ENCODE assay signal across 27 mouse cellular contexts in genomic region chr6:16870067-16870466, GRCm38 (mm10). TPM values are rescaled to one million over a fixed set of nuclear protein-coding genes. Genes with fewer than 3 reads are reported as not detected.
"Had no signal": no experiment of that assay in that cellular context is flagged by ENCODE, and none has a peak within 500 bp of the region (broad histone marks: within the 10 kb centered on the region; RNA-seq: fewer than 3 reads in every experiment).

No protein-coding gene starts in this region.

- H3K4me3 ChIP-seq: heart, embryonic 10.5 days; heart, embryonic 12.5 days; hindbrain, embryonic 10.5 days; hindbrain, embryonic 12.5 days; intestine, embryonic 15.5 days; layer of hippocampus, adult 2 months; limb, embryonic 13.5 days; limb, embryonic 15.5 days; liver, embryonic 12.5 days had no signal

- ATAC-seq: hindbrain, embryonic 16.5 days; inflammation-experienced regulatory T-cells, adult 6 months; intestine, embryonic 15.5 days; intestine, postnatal 0 days; liver, embryonic 12.5 days had no signal

- DNase-seq: gastrocnemius, postnatal 14 days; gastrocnemius, postnatal 36 days; heart, adult 18-20 months; heart, postnatal 10 days; heart, postnatal 36 days; kidney, adult 18-20 months; kidney, adult 8-10 months; kidney, postnatal 10 days; kidney, postnatal 25 days; kidney, postnatal 4 days; left cerebral cortex, postnatal 4 days had no signal

- H3K27ac ChIP-seq: heart, embryonic 10.5 days; hindbrain, embryonic 10.5 days; hindbrain, embryonic 12.5 days; hindbrain, embryonic 14.5 days; intestine, embryonic 15.5 days; layer of hippocampus, adult 2 months; limb, embryonic 13.5 days; limb, embryonic 15.5 days; liver, embryonic 12.5 days; liver, embryonic 14.5 days had no signal

RNA-seq across cellular contexts. Expression of gene Tfec, which starts 28.2 kb away (rescaled TPM):
- total RNA-seq: gastrocnemius, adult 18-20 months; gastrocnemius, postnatal 36 days; layer of hippocampus, adult 2 months; layer of hippocampus, postnatal 25 days had no signal
- polyA plus RNA-seq: inflammation-experienced regulatory T-cells, adult 6 months had no signal
